Mouse (Mus musculus): ENCODE measurements around the gene Ndufv1. TPM values are rescaled to one million over a fixed set of nuclear protein-coding genes. Genes with fewer than 3 reads are reported as not detected.
"Not testable (repeated sequence)": the region's sequence is repeated elsewhere in the genome, so short reads cannot be mapped to it uniquely, and the experiment has no call there.

Gene Ndufv1
- total RNA-seq, 2 experiments from 2014 or later, result 412 to 474 TPM

DNA sequence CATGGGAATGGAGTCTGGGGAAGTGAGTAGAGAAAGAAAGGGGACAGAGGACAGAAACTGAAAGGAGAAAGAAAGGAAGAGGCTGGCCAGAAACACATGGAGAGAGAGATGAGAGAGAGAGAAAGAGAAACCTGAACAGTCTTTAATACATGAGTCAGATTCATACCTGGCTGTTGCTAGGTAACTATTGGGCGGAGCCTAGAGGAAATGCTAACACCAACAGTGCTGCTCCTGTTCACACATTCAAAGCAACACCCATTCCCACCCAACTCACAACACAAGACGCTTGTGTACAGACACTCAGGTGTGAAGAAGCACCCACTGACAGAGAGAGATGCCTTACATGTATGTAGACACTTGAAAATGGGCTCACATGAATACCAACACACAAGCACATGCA, 36.7 kb downstream of the Ndufv1 start:
- no peak for DNase-seq

DNA sequence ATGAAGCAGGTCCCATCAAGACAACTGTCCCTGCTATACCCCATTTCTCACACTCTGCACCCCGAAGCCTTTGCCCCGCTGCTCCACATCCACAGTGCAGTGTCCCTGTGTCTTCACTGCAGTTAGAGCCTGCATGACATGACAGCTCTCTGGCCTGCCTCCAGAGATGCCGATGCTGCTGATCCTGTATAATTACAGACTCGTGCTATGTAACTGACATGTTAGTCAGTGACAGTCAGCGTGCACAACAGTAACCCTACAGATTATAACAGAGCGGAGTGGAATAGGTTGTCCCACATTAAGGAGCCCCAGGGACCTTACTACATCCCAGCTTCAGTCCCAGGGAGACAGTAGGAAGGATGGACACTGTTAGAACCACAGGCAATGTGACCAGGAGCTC, 38.0 kb downstream of the Ndufv1 start:
- DNase-seq, result not testable (repeated sequence)

GRCm38 (mm10) chr19:3972229-3972628, 40.4 kb downstream of the Ndufv1 start, which contains the start of gene Aldh3b2:
TSS of gene Aldh3b2 (plus strand) at chr19:3972328.
- DNase-seq, result no peak

DNA sequence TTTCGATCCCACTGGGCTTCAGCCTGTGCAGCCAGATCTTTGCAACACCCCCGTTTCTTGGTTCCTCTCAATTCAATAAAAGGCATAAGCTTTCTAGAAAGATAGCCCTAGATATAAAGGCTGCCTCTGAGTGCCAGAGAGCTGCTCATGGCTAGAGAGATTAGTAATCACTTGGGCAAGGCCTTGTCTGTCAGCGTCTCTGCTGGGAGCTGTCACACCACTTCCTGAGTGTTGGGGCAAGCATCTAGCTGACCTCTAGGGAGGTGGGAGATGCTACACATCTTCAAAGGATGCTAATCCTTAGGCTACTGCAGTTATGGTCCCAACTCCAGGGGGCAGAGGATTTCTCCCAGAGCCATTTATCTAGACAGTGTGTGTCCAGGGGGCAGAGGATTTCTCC, 45.3 kb downstream of the Ndufv1 start:
- DNase-seq, result no peak

- no peak for DNase-seq
Observed at GRCm38 (mm10) chr19:3966330-3967075, 46.1 kb downstream of the Ndufv1 start.

DNA sequence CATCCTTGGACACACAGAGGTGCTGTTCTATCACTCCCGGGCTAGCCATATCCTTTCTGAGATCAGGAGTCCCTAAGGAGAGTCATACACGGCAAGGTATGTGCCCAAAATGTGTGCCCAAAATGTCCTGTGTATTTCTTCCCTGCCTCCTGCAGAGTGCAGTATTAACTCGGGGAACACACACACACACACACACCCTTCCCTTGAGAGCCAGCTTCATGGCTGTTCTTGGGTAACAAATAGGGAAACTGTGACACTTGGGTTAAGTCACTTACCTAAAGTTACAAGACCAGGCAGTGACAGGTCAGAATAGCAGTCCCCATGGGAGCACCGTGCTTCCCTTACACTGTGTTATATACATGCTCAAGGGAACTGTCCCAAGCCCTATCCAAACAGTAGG, 48.6 kb downstream of the Ndufv1 start:
- DNase-seq, result no peak

DNA sequence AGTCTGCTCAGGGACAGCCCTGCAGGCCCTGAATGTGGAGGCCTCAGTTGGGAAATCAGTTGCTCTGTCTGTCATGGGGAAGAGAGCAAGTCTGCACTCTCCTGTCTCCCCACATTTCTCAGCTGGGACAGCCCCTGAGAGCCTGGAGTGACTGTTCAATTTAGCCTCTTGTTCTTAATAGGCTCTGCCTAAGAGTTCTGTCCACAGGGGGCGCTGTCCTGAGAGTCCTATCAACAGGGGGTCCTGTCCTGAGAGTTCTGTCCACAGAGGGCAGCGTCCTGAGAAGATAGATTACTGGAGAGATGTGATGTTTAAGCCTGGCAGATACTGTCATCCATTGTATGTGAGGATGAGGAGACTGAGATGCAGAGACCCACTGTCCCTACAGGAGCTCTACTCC, 50.1 kb downstream of the Ndufv1 start:
- no peak for DNase-seq

DNA sequence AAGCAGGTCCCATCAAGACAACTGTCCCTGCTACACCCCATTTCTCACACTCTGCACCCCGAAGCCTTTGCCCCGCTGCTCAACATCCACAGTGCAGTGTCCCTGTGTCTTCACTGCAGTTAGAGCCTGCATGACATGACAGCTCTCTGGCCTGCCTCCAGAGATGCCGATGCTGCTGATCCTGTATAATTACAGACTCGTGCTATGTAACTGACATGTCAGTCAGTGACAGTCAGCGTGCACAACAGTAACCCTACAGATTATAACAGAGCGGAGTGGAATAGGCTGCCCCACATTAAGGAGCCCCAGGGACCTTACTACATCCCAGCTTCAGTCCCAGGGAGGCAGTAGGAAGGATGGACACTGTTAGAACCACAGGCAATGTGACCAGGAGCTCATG, 50.8 kb downstream of the Ndufv1 start:
- not testable (repeated sequence) for DNase-seq

GRCm38 (mm10) chr19:3960211-3960610, 52.4 kb downstream of the Ndufv1 start:
- no peak for DNase-seq

- DNase-seq, result no peak
Observed at GRCm38 (mm10) chr19:3959030-3959429, 53.6 kb downstream of the Ndufv1 start.

GRCm38 (mm10) chr19:3958470-3958869, 54.1 kb downstream of the Ndufv1 start, which contains the start of gene Aldh3b3:
TSS of gene Aldh3b3 (plus strand) at chr19:3958645.
- DNase-seq, result no peak

Other genes with a start within 250 kb of the Ndufv1 start
- gene Kmt5b, start 245.4 kb downstream of the Ndufv1 start, total RNA-seq (2021), result 10 to 100 TPM; 19.1 to 20.2 TPM
- 1 to 10 TPM; 1.8 to 2.3 TPM for gene Chka, start 161.0 kb downstream of the Ndufv1 start, total RNA-seq (2021)
- 1 to 10 TPM; 5.2 to 7.0 TPM for gene Tcirg1, start 105.7 kb downstream of the Ndufv1 start, total RNA-seq (2021)
- 100 to 1,000 TPM; 260 to 277 TPM for gene Ndufs8, start 100.0 kb downstream of the Ndufv1 start, total RNA-seq (2021)
- 1 to 10 TPM; 1.4 to 1.7 TPM for gene Aldh3b1, start 83.0 kb downstream of the Ndufv1 start, total RNA-seq (2021)
- 10 to 100 TPM in 1 of 2 experiments, 1 to 10 TPM in 1; 8.4 to 10.2 TPM for gene Unc93b1, start 77.6 kb downstream of the Ndufv1 start, total RNA-seq (2021)
- not detected for gene Aldh3b3, start 54.2 kb downstream of the Ndufv1 start, total RNA-seq (2021)
- gene Aldh3b2, start 40.5 kb downstream of the Ndufv1 start, total RNA-seq (2021), result 1 to 10 TPM in 1 of 2 experiments, not detected in 1; 1.0 TPM
- gene Acy3, start 26.2 kb downstream of the Ndufv1 start, total RNA-seq (2021), result 1 to 10 TPM; 1.7 to 2.7 TPM
- gene Tbx10, start 20.1 kb downstream of the Ndufv1 start, total RNA-seq (2021), result not detected
- 10 to 100 TPM; 21.5 to 23.1 TPM for gene Nudt8, start 12.2 kb downstream of the Ndufv1 start, total RNA-seq (2021)
- gene Gm49405, start 12.2 kb downstream of the Ndufv1 start, total RNA-seq (2021), result under 1 TPM; 0.31 to 0.35 TPM
- under 1 TPM; 0.69 to 0.75 TPM for gene Doc2g, start 9.5 kb downstream of the Ndufv1 start, total RNA-seq (2021)
- 100 to 1,000 TPM; 344 to 356 TPM for gene Gstp1, start 25.2 kb upstream of the Ndufv1 start, total RNA-seq (2021)
- gene Gstp2, start 33.2 kb upstream of the Ndufv1 start, total RNA-seq (2021), result 100 to 1,000 TPM; 118 to 133 TPM
- not detected for gene Gstp3, start 46.8 kb upstream of the Ndufv1 start, total RNA-seq (2021)
- not detected for gene Cabp2, start 68.8 kb upstream of the Ndufv1 start, total RNA-seq (2021)
- gene Cdk2ap2, start 84.4 kb upstream of the Ndufv1 start, total RNA-seq (2021), result 10 to 100 TPM; 17.8 to 23.4 TPM
- gene Pitpnm1, start 87.2 kb upstream of the Ndufv1 start, total RNA-seq (2021), result 1 to 10 TPM; 2.8 to 5.7 TPM
- gene Aip, start 113.1 kb upstream of the Ndufv1 start, total RNA-seq (2021), result 10 to 100 TPM; 58.2 to 68.5 TPM
- gene Gpr152, start 127.0 kb upstream of the Ndufv1 start, total RNA-seq (2021), result not detected
- gene Cabp4, start 131.2 kb upstream of the Ndufv1 start, total RNA-seq (2021), result not detected
- gene Coro1b, start 135.8 kb upstream of the Ndufv1 start, total RNA-seq (2021), result 10 to 100 TPM; 15.9 to 24.1 TPM
- under 1 TPM in 1 of 2 experiments, not detected in 1; 0.35 TPM for gene Ptprcap, start 140.8 kb upstream of the Ndufv1 start, total RNA-seq (2021)
- gene Rps6kb2, start 150.5 kb upstream of the Ndufv1 start, total RNA-seq (2021), result 10 to 100 TPM; 19.9 to 24.4 TPM
- gene Carns1, start 162.7 kb upstream of the Ndufv1 start, total RNA-seq (2021), result 10 to 100 TPM; 17.7 to 20.0 TPM
- gene Tbc1d10c, start 178.5 kb upstream of the Ndufv1 start, total RNA-seq (2021), result 1 to 10 TPM; 4.7 to 5.9 TPM
- 100 to 1,000 TPM; 206 to 208 TPM for gene Ppp1ca, start 179.3 kb upstream of the Ndufv1 start, total RNA-seq (2021)
- 1 to 10 TPM; 2.5 to 3.5 TPM for gene Rad9a, start 188.9 kb upstream of the Ndufv1 start, total RNA-seq (2021)
- under 1 TPM; 0.28 to 0.59 TPM for gene Clcf1, start 201.4 kb upstream of the Ndufv1 start, total RNA-seq (2021)
- not detected for gene AC109138.7, start 201.6 kb upstream of the Ndufv1 start, total RNA-seq (2021)
- 10 to 100 TPM; 13.0 to 21.1 TPM for gene Pold4, start 219.1 kb upstream of the Ndufv1 start, total RNA-seq (2021)

Data from gastrocnemius, postnatal 25 days (tissue).